Mouse (Mus musculus): ENCODE measurements around the gene March5. TPM values are rescaled to one million over a fixed set of nuclear protein-coding genes. Genes with fewer than 3 reads are reported as not detected.
"Not testable (repeated sequence)": the region's sequence is repeated elsewhere in the genome, so short reads cannot be mapped to it uniquely, and the experiment has no call there.

Gene March5
- total and polyA plus RNA-seq, 2 experiments from 2014 or later: 50.3 to 100 TPM

DNA sequence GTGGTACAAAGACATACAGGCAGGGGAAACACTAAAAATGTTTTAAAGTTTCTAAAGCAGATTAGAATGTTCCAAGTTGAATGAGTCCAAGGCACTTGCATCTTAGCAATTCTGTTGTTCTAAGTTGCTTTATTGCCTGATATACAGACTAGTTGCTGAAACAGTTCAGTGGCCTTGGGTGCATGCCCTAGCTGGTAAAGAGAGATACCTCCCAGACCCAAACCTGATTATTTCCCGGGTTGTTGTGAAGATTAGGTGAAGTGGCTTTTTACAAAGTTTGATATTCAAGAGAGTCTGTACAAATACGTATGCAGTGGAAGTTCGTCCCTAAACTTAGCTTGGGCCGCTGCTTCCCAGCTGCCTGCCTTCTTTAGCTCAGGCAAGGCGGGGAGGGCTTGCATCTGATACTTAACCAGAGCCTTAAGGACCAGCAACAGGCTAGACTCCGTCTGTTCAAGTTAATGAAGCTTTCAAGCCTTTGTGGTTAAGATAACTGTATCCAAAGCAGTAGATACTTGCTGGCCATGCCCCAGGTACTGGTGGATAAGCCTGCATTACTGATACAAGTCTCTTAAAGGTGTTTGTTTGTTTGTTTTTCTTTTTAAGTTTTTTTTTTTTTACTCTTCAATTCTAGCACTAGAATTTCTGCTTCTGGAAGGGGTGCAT, 18.0 kb downstream of the March5 start:
- no peak overlapping the region for H3K9ac ChIP-seq (replicated peaks; ENCODE audit: low read length)
- no peaks in the 10 kb centered on the region for H3K27me3 ChIP-seq (ENCODE audit: insufficient read depth, low read length)
- H3K27ac ChIP-seq: no peak overlapping the region
- H3K4me2 ChIP-seq (ENCODE audit: low read depth, low read length): no peak overlapping the region
- H3K36me3 ChIP-seq (ENCODE audit: insufficient read depth, low read length): peaks cover 5% of the 10 kb centered on the region; the same call in 1 of the 2 replicates
- no peak for TF ChIP-seq CTCF (IDR thresholded peaks at IDR 0.05; ENCODE audit: low read depth)
- no peak for DNase-seq (ENCODE audit: low spot score)
- no peak for ATAC-seq
- H3K4me3 ChIP-seq (ENCODE audit: low read length): no peak overlapping the region
- no peaks in the 10 kb centered on the region for H3K4me1 ChIP-seq (ENCODE audit: insufficient read depth, low read length)
- H3K9me3 ChIP-seq (ENCODE audit: low read length): no peaks in the 10 kb centered on the region
- 85% methylated on average over 6 of the region's 6 CpGs for whole genome bisulfite sequencing

- WGBS: 75% methylated on average over 9 of the region's 9 CpGs
- H3K36me3 ChIP-seq (ENCODE audit: insufficient read depth, low read length); H3K27me3 ChIP-seq (ENCODE audit: insufficient read depth, low read length); H3K9ac ChIP-seq (replicated peaks; ENCODE audit: low read length); H3K4me3 ChIP-seq (ENCODE audit: low read length); H3K4me1 ChIP-seq (ENCODE audit: insufficient read depth, low read length); H3K9me3 ChIP-seq (ENCODE audit: low read length); H3K27ac ChIP-seq; DNase-seq (ENCODE audit: low spot score); H3K4me2 ChIP-seq (ENCODE audit: low read depth, low read length); ATAC-seq: not testable (repeated sequence)
Observed at GRCm38 (mm10) chr19:37232598-37232997, 25.3 kb downstream of the March5 start.

DNA sequence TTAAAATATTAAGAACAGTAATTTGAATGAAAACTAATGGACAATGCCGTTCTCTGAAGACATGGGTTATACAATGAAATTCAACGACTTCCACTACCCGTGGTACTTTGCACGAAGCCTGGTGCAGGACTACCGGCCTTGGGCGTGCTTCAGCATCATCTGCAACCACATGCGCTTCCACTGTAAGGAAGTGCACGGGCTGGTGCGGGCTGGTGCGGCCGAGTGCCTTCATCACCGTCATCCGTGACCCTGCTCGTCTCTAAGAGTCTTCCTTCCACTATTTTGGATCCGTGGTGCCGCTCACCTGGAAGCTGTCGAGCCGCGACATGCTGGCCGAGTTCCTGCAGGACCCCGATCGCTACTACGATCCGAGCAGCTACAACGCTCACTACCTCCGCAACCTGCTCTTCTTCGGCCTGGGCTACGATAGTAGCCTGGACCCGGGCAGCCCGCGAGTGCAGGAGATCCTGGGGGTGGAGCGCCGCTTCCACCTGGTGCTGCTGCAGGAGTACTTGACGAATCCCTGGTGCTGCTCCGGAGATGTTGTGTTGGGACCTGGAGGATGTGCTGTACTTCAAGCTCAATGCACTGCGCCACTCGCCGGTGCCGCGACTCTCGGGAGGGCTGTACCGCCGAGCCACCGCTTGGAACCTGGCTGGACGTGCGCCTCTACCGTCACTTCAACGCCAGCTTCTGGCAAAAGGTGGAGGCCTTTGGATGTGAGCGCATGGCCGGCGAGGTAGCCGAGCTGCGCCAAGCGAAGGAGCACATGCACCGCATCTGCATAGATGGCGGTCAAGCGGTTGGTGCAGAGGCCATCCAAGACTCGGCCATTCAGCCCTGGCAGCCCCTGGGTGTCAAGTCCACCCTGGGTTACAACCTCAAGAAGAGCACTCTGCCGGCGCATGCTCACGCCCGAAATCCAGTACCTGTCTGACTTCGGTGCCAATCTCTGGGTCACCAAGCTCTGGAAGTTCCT, 26.5 kb downstream of the March5 start:
- H3K4me2 ChIP-seq (ENCODE audit: low read depth, low read length): peak overlapping the region; percentile 63
- peak; percentile 56 for DNase-seq (ENCODE audit: low spot score)
- no peaks in the 10 kb centered on the region for H3K9me3 ChIP-seq (ENCODE audit: low read length)
- H3K27me3 ChIP-seq (ENCODE audit: insufficient read depth, low read length): no peaks in the 10 kb centered on the region
- H3K4me1 ChIP-seq (ENCODE audit: insufficient read depth, low read length): no peaks in the 10 kb centered on the region
- peak; percentile 43 for TF ChIP-seq CTCF (IDR thresholded peaks at IDR 0.05; ENCODE audit: low read depth)
- ATAC-seq: peak; percentile 63
- H3K36me3 ChIP-seq (ENCODE audit: insufficient read depth, low read length): no peaks in the 10 kb centered on the region
- H3K4me3 ChIP-seq (ENCODE audit: low read length): peak overlapping the region; percentile 36
- WGBS: 4% methylated on average over 63 of the region's 63 CpGs
- peak overlapping the region; percentile 35 for H3K9ac ChIP-seq (replicated peaks; ENCODE audit: low read length)
- peak overlapping the region; percentile 8; the same call in 1 of the 2 replicates for H3K27ac ChIP-seq

GRCm38 (mm10) chr19:37235818-37236217, 28.5 kb downstream of the March5 start:
- Histone ChIP-seq H3K9ac (replicated peaks; ENCODE audit: low read length) (no peak overlapping the region), H3K27ac (no peak overlapping the region), H3K4me2 (ENCODE audit: low read depth, low read length) (no peak overlapping the region), H3K4me3 (ENCODE audit: low read length) (no peak overlapping the region), H3K9me3 (ENCODE audit: low read length) (no peaks in the 10 kb centered on the region), H3K4me1 (ENCODE audit: insufficient read depth, low read length) (no peaks in the 10 kb centered on the region), H3K36me3 (ENCODE audit: insufficient read depth, low read length) (no peaks in the 10 kb centered on the region), H3K27me3 (ENCODE audit: insufficient read depth, low read length) (no peaks in the 10 kb centered on the region)
- TF ChIP-seq CTCF (IDR thresholded peaks at IDR 0.05; ENCODE audit: low read depth): no peak
- 53% methylated on average over 8 of the region's 8 CpGs for WGBS
- DNase-seq (ENCODE audit: low spot score): no peak
- ATAC-seq: no peak

- H3K9ac ChIP-seq (replicated peaks; ENCODE audit: low read length): no peak overlapping the region
- no peak overlapping the region for H3K4me2 ChIP-seq (ENCODE audit: low read depth, low read length)
- DNase-seq (ENCODE audit: low spot score) (no peak), ATAC-seq (no peak)
- no peaks in the 10 kb centered on the region for H3K9me3 ChIP-seq (ENCODE audit: low read length)
- WGBS: 59% methylated on average over 5 of the region's 5 CpGs
- no peaks in the 10 kb centered on the region for H3K36me3 ChIP-seq (ENCODE audit: insufficient read depth, low read length)
- H3K27ac ChIP-seq: no peak overlapping the region
- TF ChIP-seq CTCF (IDR thresholded peaks at IDR 0.05; ENCODE audit: low read depth): no peak
- H3K4me3 ChIP-seq (ENCODE audit: low read length): no peak overlapping the region
- no peaks in the 10 kb centered on the region for H3K4me1 ChIP-seq (ENCODE audit: insufficient read depth, low read length)
- no peaks in the 10 kb centered on the region for H3K27me3 ChIP-seq (ENCODE audit: insufficient read depth, low read length)
Observed at GRCm38 (mm10) chr19:37237306-37237705, 30.0 kb downstream of the March5 start.

- no peak for TF ChIP-seq CTCF (IDR thresholded peaks at IDR 0.05; ENCODE audit: low read depth)
- H3K27me3 ChIP-seq (ENCODE audit: insufficient read depth, low read length): no peaks in the 10 kb centered on the region
- ATAC-seq (peak; percentile 33), DNase-seq (ENCODE audit: low spot score) (peak; percentile 10)
- H3K4me2 ChIP-seq (ENCODE audit: low read depth, low read length): peak overlapping the region; percentile 38
- 7% methylated on average over 15 of the region's 15 CpGs for WGBS
- H3K36me3 ChIP-seq (ENCODE audit: insufficient read depth, low read length): no peaks in the 10 kb centered on the region
- H3K9me3 ChIP-seq (ENCODE audit: low read length): no peaks in the 10 kb centered on the region
- no peak overlapping the region for H3K4me3 ChIP-seq (ENCODE audit: low read length)
- no peak overlapping the region for H3K9ac ChIP-seq (replicated peaks; ENCODE audit: low read length)
- H3K4me1 ChIP-seq (ENCODE audit: insufficient read depth, low read length): no peaks in the 10 kb centered on the region
- no peak overlapping the region for H3K27ac ChIP-seq
Observed at GRCm38 (mm10) chr19:37237712-37238437, 30.5 kb downstream of the March5 start.

Data from hindbrain, postnatal 0 days (tissue).